Mouse (Mus musculus) ovary, postnatal 14 days (tissue): ENCODE data around the gene 1700008O03Rik.

Experiments
- DNase-seq: peaks from one replicate; pipeline ENCODE4 v3.0.0; 2022; ENCODE audit warnings: low spot score

1700008O03Rik gene

GRCm38 (mm10) chr7:44385720-44386119, at the start of gene 1700008O03Rik:
Gene 1700008O03Rik, minus strand, starts transcription at chr7:44385820.
- no peak for DNase-seq

DNA sequence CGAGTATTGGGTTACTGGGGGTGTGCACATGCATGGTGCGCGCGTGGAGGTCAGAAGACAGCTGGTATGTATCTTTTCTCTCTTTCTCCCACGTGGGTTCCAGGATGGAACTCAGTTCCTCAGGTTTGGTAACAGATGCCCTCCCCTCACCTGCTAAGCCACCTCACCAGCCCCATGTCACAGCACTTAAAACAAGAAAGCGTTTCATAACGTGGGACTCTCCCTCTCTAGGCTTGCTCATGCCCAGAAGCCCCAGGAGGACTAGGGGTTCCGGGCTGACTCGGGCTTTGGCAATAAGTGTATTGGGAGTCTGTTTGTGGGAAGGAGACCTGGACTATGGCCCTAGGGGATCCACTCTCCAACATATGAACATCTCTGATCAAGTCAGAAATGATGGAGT, 48.5 kb upstream of the 1700008O03Rik start:
- DNase-seq: no peak

DNA sequence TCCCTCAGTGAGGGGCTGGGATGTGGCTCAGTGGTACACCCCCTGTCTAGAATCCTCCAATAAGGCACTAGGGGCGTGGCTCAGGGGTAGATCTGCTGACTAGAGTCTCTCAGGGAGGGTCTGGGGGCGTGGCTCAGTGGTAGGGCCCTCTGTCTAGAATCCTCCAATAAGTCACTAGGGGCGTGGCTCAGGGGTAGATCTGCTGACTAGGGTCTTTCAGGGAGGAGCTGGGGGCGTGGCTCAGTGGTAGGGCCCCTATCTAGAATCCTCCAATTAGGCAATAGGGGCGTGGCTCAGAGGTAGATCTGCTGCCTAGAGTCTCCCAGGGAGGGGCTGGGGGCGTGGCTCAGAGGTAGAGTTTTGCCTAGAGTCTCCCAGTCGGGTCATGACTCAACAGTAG, 47.8 kb upstream of the 1700008O03Rik start:
- no peak for DNase-seq

DNA sequence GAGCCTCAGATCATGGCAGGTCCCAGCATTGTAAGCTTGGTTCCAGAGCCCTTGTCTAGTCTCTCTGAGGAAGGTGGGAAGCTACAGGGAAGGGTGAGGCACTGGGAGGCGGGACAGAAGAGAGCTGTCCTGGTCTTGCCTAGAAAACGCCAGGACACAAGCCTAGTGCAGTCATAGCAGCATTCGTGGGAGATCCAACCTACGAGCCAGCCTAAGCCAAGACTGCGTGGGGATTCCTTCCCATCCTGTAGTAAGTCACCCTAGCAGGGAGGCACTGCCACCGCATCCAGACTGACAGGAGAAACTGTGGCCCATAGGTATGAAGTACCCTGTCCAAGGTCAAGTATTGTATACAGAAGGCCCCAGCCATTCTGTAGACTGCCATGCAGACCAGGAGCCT, 46.9 kb upstream of the 1700008O03Rik start:
- DNase-seq: no peak

GRCm38 (mm10) chr7:44429534-44430488, 44.2 kb upstream of the 1700008O03Rik start:
- DNase-seq: no peak

DNA sequence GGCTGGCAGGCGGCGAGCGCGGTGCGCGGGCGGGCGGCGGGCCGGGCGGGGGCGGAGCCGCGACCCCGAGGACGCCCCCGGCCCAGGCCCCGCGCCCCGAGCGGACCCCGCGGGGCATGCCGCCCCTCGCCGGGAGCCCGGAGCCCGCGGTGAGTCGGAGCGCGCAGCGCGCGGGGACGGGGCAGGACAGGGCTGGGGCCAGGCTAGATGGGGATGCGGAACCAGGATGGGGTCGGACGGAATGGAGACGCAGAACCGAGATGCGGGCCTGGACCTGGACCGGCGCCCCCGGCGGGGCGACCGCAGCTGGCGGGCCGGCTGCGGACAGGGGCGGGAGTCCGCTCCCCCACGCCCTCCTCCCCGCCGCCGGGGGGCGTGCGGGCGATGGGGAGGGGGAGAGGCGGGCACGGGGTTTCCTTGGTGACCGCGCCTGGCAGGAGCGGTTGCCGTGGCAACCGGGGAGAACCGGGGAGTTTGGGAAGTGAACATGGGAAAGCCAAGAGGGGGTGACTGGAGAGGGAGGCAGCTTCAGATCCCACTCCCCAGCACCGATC, 43.4 kb upstream of the 1700008O03Rik start, which contains the start of gene Lrrc4b:
TSS of gene Lrrc4b (plus strand) at position 51 of the 554 bp plus-strand sequence.
- DNase-seq: no peak

- DNase-seq: no peak
Measured at GRCm38 (mm10) chr7:44428171-44428950, 42.7 kb upstream of the 1700008O03Rik start.

- no peak for DNase-seq
Measured at GRCm38 (mm10) chr7:44427666-44428065, 42.0 kb upstream of the 1700008O03Rik start.

GRCm38 (mm10) chr7:44413307-44413706, 27.7 kb upstream of the 1700008O03Rik start:
- no peak for DNase-seq

DNA sequence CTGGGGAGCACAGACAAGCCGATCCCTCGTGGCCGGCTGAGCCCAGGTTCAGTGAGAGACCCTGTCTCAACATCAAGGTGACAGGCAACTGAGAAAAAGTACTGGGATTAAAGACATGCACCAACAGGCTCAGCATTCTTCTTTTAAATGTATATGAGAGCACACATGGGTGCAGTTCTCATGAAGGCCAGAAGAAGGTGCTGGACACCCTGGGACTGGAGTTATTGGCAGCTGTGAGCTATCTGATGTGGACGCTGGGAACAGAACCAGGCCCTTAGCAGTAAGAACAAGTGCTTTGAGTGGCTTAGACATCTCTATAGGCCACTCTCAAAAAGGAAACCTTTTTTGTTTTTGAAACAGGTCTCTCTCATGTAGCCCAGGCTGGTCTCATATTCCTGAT, 25.5 kb upstream of the 1700008O03Rik start:
- DNase-seq: no peak

- DNase-seq: no peak
Measured at GRCm38 (mm10) chr7:44406015-44406355, 20.4 kb upstream of the 1700008O03Rik start.

GRCm38 (mm10) chr7:44405346-44406014, 19.9 kb upstream of the 1700008O03Rik start:
- DNase-seq: peak; percentile 85

- no peak for DNase-seq
Measured at GRCm38 (mm10) chr7:44401673-44402072, 16.1 kb upstream of the 1700008O03Rik start.

DNA sequence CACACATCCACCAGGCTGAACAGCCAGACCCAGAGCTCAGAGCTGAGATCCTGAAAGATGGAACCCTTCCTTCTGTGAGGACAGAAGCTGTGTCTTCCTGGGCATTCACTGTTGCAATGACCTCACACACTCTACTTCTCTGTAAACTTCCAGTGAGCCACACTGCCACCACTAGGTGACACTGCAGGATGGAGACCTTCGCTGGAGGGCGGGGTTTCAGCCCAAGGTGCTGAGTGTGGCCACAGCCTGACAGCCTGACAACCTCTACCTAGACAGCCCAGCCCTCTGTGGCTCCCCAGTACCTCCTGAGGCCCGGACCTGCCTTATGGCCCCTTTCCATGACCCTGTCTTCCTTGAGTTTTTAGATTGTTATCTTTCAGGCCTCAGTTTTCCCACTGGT, 12.9 kb upstream of the 1700008O03Rik start:
- DNase-seq: no peak

DNA sequence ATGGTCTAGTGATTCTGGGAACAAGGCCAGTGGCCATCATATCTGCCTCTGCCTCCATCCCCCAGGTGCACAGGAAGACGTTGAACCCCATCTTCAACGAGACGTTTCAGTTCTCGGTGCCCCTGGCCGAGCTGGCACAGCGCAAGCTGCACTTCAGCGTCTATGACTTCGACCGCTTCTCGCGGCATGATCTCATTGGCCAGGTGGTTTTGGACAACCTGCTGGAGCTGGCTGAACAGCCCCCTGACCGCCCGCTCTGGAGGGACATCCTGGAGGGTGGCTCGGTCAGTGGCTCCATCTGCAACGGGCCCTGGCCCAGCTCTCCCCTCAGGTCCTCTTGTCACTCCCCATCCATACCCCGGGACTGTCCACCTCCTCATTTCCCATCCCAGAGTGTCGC, 7.7 kb upstream of the 1700008O03Rik start:
- no peak for DNase-seq

- DNase-seq: no peak
Measured at GRCm38 (mm10) chr7:44392341-44392740, 6.7 kb upstream of the 1700008O03Rik start.

GRCm38 (mm10) chr7:44391831-44392230, 6.2 kb upstream of the 1700008O03Rik start:
- no peak for DNase-seq

DNA sequence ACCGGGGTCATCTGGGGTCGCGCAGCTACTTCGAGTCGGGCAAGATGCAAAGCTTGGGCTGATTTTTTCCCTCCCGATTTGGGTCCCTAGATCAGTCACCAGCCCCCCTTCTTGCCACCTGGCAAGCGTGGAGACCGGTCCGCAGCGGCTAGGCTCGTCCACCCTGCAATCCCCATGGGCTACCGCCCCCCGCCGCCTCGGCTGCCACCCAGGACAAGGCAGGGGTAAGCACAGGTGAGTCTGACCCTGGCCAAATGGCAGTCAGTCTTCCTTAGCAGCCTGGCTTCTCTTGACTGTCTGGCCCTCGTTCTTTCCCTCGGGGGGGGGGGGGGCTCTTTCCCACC, 932 bp downstream of the 1700008O03Rik start:
- DNase-seq: no peak

DNA sequence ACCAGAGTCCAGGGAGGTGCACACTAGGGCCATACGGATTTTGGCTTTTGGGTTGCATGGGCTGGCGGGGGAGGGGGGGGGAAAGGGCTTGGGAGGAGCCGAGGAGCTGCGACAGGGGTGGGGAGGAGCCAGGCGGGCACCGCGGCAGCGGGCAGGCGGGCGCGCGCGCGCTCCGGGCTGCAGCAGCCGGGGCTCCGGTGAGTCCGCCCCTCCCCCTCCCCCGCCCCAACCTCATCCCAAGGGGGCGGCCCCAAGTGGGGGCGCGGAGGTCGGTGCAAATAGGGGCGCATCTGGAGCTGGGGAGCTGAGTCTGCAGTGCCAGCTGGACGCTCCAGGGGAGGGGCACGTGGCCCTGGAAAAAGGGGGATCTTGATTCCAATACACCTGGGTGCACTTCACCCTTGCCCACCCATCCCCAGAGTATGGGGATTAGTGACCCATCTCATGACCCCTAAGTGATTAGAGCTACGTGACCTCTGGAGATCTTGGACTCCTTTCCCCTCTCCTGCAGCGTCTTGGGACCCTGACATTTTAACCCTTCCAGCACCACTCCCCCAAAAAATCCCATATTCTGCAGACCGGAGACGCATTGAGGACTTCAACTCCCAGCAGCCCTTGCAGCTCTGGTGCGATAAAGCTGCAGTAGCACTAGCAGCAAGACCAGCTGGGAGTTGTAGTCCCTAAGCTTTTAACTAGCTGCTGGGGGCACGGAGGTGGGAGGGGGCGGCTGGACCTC, 1.5 kb downstream of the 1700008O03Rik start, which contains the start of gene Syt3:
TSS of gene Syt3 (plus strand) at position 123 of the 736 bp plus-strand sequence.
- DNase-seq: peak; percentile 41

GRCm38 (mm10) chr7:44382541-44382940, 3.1 kb downstream of the 1700008O03Rik start:
- no peak for DNase-seq

GRCm38 (mm10) chr7:44378290-44378689, 7.3 kb downstream of the 1700008O03Rik start:
- DNase-seq: no peak
